Mouse (Mus musculus) myocyte (in vitro differentiated cells): ENCODE measurements around the gene Gtf3c5. TPM values are rescaled to one million over a fixed set of nuclear protein-coding genes. Genes with fewer than 3 reads are reported as not detected.

Source experiments
- H3K27me3 ChIP-seq: one replicate; pipeline ENCODE4 v1.6.1; 2011; ENCODE audit not compliant: control insufficient read depth, insufficient read depth, insufficient read length
- H3K36me3 ChIP-seq: one replicate; pipeline ENCODE4 v1.6.1; 2011; ENCODE audit not compliant: control insufficient read depth, insufficient read depth
- H3K4me2 ChIP-seq: one replicate; pipeline ENCODE4 v1.6.1; 2011; ENCODE audit warnings: low read depth, control low read depth
- H3K4me3 ChIP-seq: one replicate; pipeline ENCODE4 v1.5.1; 2011; ENCODE audit warnings: mild to moderate bottlenecking, control low read depth, moderate library complexity
- H3K79me2 ChIP-seq: one replicate; pipeline ENCODE4 v1.6.1; 2011; ENCODE audit not compliant: control insufficient read depth, insufficient read depth
- H3ac ChIP-seq: one replicate; pipeline ENCODE4 v1.6.1; 2011; ENCODE audit not compliant: control insufficient read depth, insufficient read length
- CEBPB ChIP-seq: IDR thresholded peaks from 2 replicates; pipeline ENCODE4 v1.6.1; 2011; ENCODE audit warnings: mild to moderate bottlenecking, moderate library complexity; ENCODE audit not compliant: poor library complexity, insufficient read depth, severe bottlenecking
- E2F4 ChIP-seq: IDR thresholded peaks from one replicate; pipeline ENCODE4 v1.6.1; 2011; ENCODE audit warnings: mild to moderate bottlenecking, control low read depth, moderate library complexity; ENCODE audit not compliant: insufficient read depth
- MAX ChIP-seq: IDR thresholded peaks from one replicate; pipeline ENCODE4 v1.6.1; 2011; ENCODE audit warnings: low read depth, mild to moderate bottlenecking, control low read depth
- MYOD1 ChIP-seq, 3 experiments: IDR thresholded peaks; one replicate each; pipeline ENCODE4 v1.6.1; 2011; ENCODE audit warnings: control low read depth in 2 of 3, low read depth in 2 of 3, mild to moderate bottlenecking in 2 of 3, moderate library complexity in 1 of 3; ENCODE audit not compliant: insufficient read length in 2 of 3, control insufficient read depth in 1 of 3
- MYOG ChIP-seq, 3 experiments: IDR thresholded peaks; one replicate each; pipeline ENCODE4 v1.6.1; 2011; ENCODE audit warnings: control low read depth in 2 of 3, low read depth in 2 of 3, mild to moderate bottlenecking in 2 of 3; ENCODE audit not compliant: insufficient read length in 2 of 3, control insufficient read depth in 1 of 3, insufficient read depth in 1 of 3
- POLR2AphosphoS2 ChIP-seq: IDR thresholded peaks from one replicate; pipeline ENCODE4 v1.6.1; 2011; ENCODE audit warnings: low read depth, control low read depth; ENCODE audit not compliant: insufficient read length
- REST ChIP-seq: IDR thresholded peaks from one replicate; pipeline ENCODE4 v1.6.1; 2011; ENCODE audit warnings: mild to moderate bottlenecking, control low read depth, moderate library complexity; ENCODE audit not compliant: insufficient read depth, insufficient read length
- SRF ChIP-seq: IDR thresholded peaks from one replicate; pipeline ENCODE4 v1.6.1; 2011; ENCODE audit warnings: low read depth; ENCODE audit not compliant: control insufficient read depth, insufficient read length
- TCF12 ChIP-seq: IDR thresholded peaks from one replicate; pipeline ENCODE4 v1.6.1; 2011; ENCODE audit warnings: mild to moderate bottlenecking, control low read depth; ENCODE audit not compliant: poor library complexity, insufficient read depth, severe bottlenecking
- TCF3 ChIP-seq: IDR thresholded peaks from one replicate; pipeline ENCODE4 v1.6.1; 2011; ENCODE audit warnings: low read depth, control low read depth; ENCODE audit not compliant: insufficient read length
- USF1 ChIP-seq: IDR thresholded peaks from one replicate; pipeline ENCODE4 v1.6.1; 2011; ENCODE audit warnings: low read depth, mild to moderate bottlenecking, control low read depth, moderate library complexity
- polyA plus RNA-seq: library from polyadenylated mRNA; unstranded; fragments of >200 nt; fragmentation: generic; extraction: Trizol; gene quantifications from one replicate; pipeline ENCODE4 v1.2.1, GENCODE M21; 2012; ENCODE audit warnings: missing spikeins

Gtf3c5 gene
- polyA plus RNA-seq: 24.4 TPM

- Histone ChIP-seq H3K4me3 (peak within 1 kb of the TSS; percentile 74), H3K36me3 (peaks cover 5% of the 10 kb centered on the region), H3K4me2 (peak within 1 kb of the TSS; percentile 93), H3K79me2 (peaks cover 11% of the 10 kb centered on the region), H3ac (peak within 1 kb of the TSS; percentile 39), H3K27me3 (no peaks in the 10 kb centered on the region)
- TF ChIP-seq USF1 (no peak), MYOD1 (IDR thresholded peaks at IDR 0.05; ENCODE audit: control insufficient read depth in 1 of 3, insufficient read length in 2 of 3, low read depth in 2 of 3) (no peak), POLR2AphosphoS2 (no peak), TCF12 (no peak), TCF3 (no peak)
Measured at GRCm38 (mm10) chr2:28583651-28584050, at the start of gene Gtf3c5. Gtf3c5 (minus strand) TSS chr2:28583751.

DNA sequence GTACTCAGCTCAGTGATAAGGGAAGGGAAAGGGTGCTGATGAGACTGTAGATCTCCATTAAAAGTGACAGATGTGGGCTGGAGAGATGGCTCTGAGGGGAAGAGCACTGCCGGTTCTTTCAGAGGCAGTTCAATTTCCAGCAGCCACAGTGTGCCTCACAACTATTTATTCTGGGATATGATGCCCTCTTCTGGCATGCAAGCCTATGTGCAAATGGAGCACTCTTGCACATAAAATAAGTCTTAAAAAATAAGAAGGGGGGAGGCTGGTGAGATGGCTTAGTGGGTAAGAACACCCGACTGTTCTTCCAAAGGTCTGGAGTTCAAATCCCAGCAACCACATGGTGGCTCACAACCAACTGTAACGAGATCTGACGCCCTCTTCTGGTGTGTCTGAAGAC, 49.6 kb upstream of the Gtf3c5 start:
- no peaks in the 10 kb centered on the region for H3K79me2 ChIP-seq
- H3K4me3 ChIP-seq: no peak overlapping the region
- H3K27me3 ChIP-seq: peaks cover 10% of the 10 kb centered on the region
- H3ac ChIP-seq: no peak overlapping the region
- no peak overlapping the region for H3K4me2 ChIP-seq
- TF ChIP-seq MYOD1 (IDR thresholded peaks at IDR 0.05; ENCODE audit: control insufficient read depth in 1 of 3, insufficient read length in 2 of 3, low read depth in 2 of 3): no peak
- no peak for TF ChIP-seq SRF
- no peak for TF ChIP-seq MYOG (IDR thresholded peaks at IDR 0.05; ENCODE audit: control insufficient read depth in 1 of 3, insufficient read depth in 1 of 3, insufficient read length in 2 of 3, low read depth in 2 of 3)
- TF ChIP-seq MAX: no peak
- TF ChIP-seq CEBPB: no peak
- TF ChIP-seq TCF3: no peak
- TF ChIP-seq USF1: no peak
- no peaks in the 10 kb centered on the region for H3K36me3 ChIP-seq

- Histone ChIP-seq H3K79me2 (no peaks in the 10 kb centered on the region), H3K4me3 (no peak overlapping the region), H3K27me3 (peaks cover 12% of the 10 kb centered on the region), H3K4me2 (no peak overlapping the region), H3ac (no peak overlapping the region), H3K36me3 (no peaks in the 10 kb centered on the region)
- TF ChIP-seq REST (no peak), MYOG (IDR thresholded peaks at IDR 0.05; ENCODE audit: control insufficient read depth in 1 of 3, insufficient read depth in 1 of 3, insufficient read length in 2 of 3, low read depth in 2 of 3) (no peak), POLR2AphosphoS2 (no peak), USF1 (no peak), E2F4 (no peak), TCF3 (no peak), SRF (no peak), MYOD1 (IDR thresholded peaks at IDR 0.05; ENCODE audit: control insufficient read depth in 1 of 3, insufficient read length in 2 of 3, low read depth in 2 of 3) (no peak), CEBPB (no peak), TCF12 (no peak), MAX (no peak)
Measured at GRCm38 (mm10) chr2:28632626-28633025, 49.1 kb upstream of the Gtf3c5 start.

GRCm38 (mm10) chr2:28629911-28630381, 46.4 kb upstream of the Gtf3c5 start:
- no peak overlapping the region for H3K4me2 ChIP-seq
- TF ChIP-seq CEBPB (no peak), SRF (no peak), MYOG (IDR thresholded peaks at IDR 0.05; ENCODE audit: control insufficient read depth in 1 of 3, insufficient read depth in 1 of 3, insufficient read length in 2 of 3, low read depth in 2 of 3) (no peak), USF1 (no peak), REST (no peak), TCF3 (no peak)
- H3ac ChIP-seq: no peak overlapping the region
- H3K36me3 ChIP-seq: no peaks in the 10 kb centered on the region
- no peaks in the 10 kb centered on the region for H3K79me2 ChIP-seq
- peaks cover 27% of the 10 kb centered on the region for H3K27me3 ChIP-seq
- no peak overlapping the region for H3K4me3 ChIP-seq

DNA sequence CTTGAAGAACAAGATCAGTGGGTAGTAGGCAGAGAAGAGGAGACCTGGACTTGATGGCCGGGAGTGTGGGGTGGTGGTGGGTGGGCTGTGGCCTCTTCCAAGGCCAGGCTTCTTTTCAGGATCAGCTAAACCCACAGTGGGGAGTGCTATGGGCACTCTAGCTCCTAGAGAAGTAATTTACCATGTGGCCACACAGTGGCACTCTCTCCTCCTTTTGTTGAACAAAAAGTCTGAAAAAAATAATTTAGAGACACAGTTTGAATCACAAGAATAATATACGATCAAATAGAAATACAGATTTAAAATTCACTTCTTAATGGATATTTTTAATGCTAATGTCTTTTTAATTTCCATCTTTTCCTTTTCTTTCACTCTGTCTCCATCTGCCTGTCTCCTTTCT, 44.5 kb upstream of the Gtf3c5 start:
- Histone ChIP-seq H3K4me2 (no peak overlapping the region), H3ac (no peak overlapping the region), H3K4me3 (no peak overlapping the region), H3K79me2 (no peaks in the 10 kb centered on the region), H3K36me3 (no peaks in the 10 kb centered on the region), H3K27me3 (peaks cover 28% of the 10 kb centered on the region)
- TF ChIP-seq USF1 (no peak), MYOG (IDR thresholded peaks at IDR 0.05; ENCODE audit: control insufficient read depth in 1 of 3, insufficient read depth in 1 of 3, insufficient read length in 2 of 3, low read depth in 2 of 3) (no peak), SRF (no peak), TCF3 (no peak), MYOD1 (IDR thresholded peaks at IDR 0.05; ENCODE audit: control insufficient read depth in 1 of 3, insufficient read length in 2 of 3, low read depth in 2 of 3) (no peak)

GRCm38 (mm10) chr2:28626038-28626437, 42.5 kb upstream of the Gtf3c5 start:
- H3ac ChIP-seq: no peak overlapping the region

More at GRCm38 (mm10) chr2:28626038-28626437, 42.5 kb upstream of the Gtf3c5 start:
- TF ChIP-seq TCF3: no peak
- H3K4me3 ChIP-seq: no peak overlapping the region
- H3K36me3 ChIP-seq: no peaks in the 10 kb centered on the region
- no peaks in the 10 kb centered on the region for H3K79me2 ChIP-seq
- H3K27me3 ChIP-seq: peaks cover 28% of the 10 kb centered on the region
- H3K4me2 ChIP-seq: no peak overlapping the region
